Mouse (Mus musculus): Measurements from ENCODE around the gene Palld. TPM values are rescaled to one million over a fixed set of nuclear protein-coding genes. Genes with fewer than 3 reads are reported as not detected.

Gene Palld
- polyA plus RNA-seq, 1 experiment = 63.6 TPM

GRCm38 (mm10) chr8:61755186-61755585 lies 147.3 kb downstream of the Palld start:
- Histone ChIP-seq H3K4me3 (ENCODE audit: low read depth, low read length) (no peak overlapping the region), H3K36me3 (ENCODE audit: control insufficient read depth, insufficient read depth, low read length, poor library complexity, severe bottlenecking) (no peaks in the 10 kb centered on the region), H3K27ac (ENCODE audit: insufficient read depth, low read length) (no peak overlapping the region), H3K27me3 (ENCODE audit: control insufficient read depth, insufficient read depth, low read length, poor library complexity, severe bottlenecking) (peaks cover 3% of the 10 kb centered on the region; the same call in 1 of the 2 replicates), H3K9ac (ENCODE audit: low read depth, poor library complexity, severe bottlenecking) (no peak overlapping the region), H3K9me3 (replicated peaks; ENCODE audit: control insufficient read depth, insufficient read depth, low read length, poor library complexity, severe bottlenecking) (no peaks in the 10 kb centered on the region), H3K4me1 (ENCODE audit: control insufficient read depth, insufficient read depth, low read length) (no peaks in the 10 kb centered on the region)
- no peak for TF ChIP-seq POLR2A (IDR thresholded peaks at IDR 0.05; ENCODE audit: insufficient read depth, low read length)
- no peak for TF ChIP-seq EP300 (IDR thresholded peaks at IDR 0.05; ENCODE audit: insufficient read depth, low read depth, low read length)
- no peak for TF ChIP-seq CTCF (IDR thresholded peaks at IDR 0.05; ENCODE audit: low read depth, low read length)

- Histone ChIP-seq H3K4me3 (ENCODE audit: low read depth, low read length) (no peak overlapping the region), H3K27ac (ENCODE audit: insufficient read depth, low read length) (no peak overlapping the region), H3K9me3 (replicated peaks; ENCODE audit: control insufficient read depth, insufficient read depth, low read length, poor library complexity, severe bottlenecking) (peaks cover 13% of the 10 kb centered on the region), H3K9ac (ENCODE audit: low read depth, poor library complexity, severe bottlenecking) (no peak overlapping the region), H3K27me3 (ENCODE audit: control insufficient read depth, insufficient read depth, low read length, poor library complexity, severe bottlenecking) (no peaks in the 10 kb centered on the region; the same call in 1 of the 2 replicates), H3K36me3 (ENCODE audit: control insufficient read depth, insufficient read depth, low read length, poor library complexity, severe bottlenecking) (no peaks in the 10 kb centered on the region), H3K4me1 (ENCODE audit: control insufficient read depth, insufficient read depth, low read length) (no peaks in the 10 kb centered on the region)
- no peak for TF ChIP-seq EP300 (IDR thresholded peaks at IDR 0.05; ENCODE audit: insufficient read depth, low read depth, low read length)
- no peak for TF ChIP-seq CTCF (IDR thresholded peaks at IDR 0.05; ENCODE audit: low read depth, low read length)
- no peak for TF ChIP-seq POLR2A (IDR thresholded peaks at IDR 0.05; ENCODE audit: insufficient read depth, low read length)
Measured at GRCm38 (mm10) chr8:61747070-61747469, 155.4 kb downstream of the Palld start.

GRCm38 (mm10) chr8:61745181-61745980 lies 157.1 kb downstream of the Palld start:
- Histone ChIP-seq H3K9ac (ENCODE audit: low read depth, poor library complexity, severe bottlenecking) (no peak overlapping the region), H3K4me1 (ENCODE audit: control insufficient read depth, insufficient read depth, low read length) (no peaks in the 10 kb centered on the region), H3K36me3 (ENCODE audit: control insufficient read depth, insufficient read depth, low read length, poor library complexity, severe bottlenecking) (no peaks in the 10 kb centered on the region), H3K27ac (ENCODE audit: insufficient read depth, low read length) (no peak overlapping the region), H3K9me3 (replicated peaks; ENCODE audit: control insufficient read depth, insufficient read depth, low read length, poor library complexity, severe bottlenecking) (peaks cover 13% of the 10 kb centered on the region), H3K27me3 (ENCODE audit: control insufficient read depth, insufficient read depth, low read length, poor library complexity, severe bottlenecking) (no peaks in the 10 kb centered on the region; the same call in 1 of the 2 replicates), H3K4me3 (ENCODE audit: low read depth, low read length) (no peak overlapping the region)
- no peak for TF ChIP-seq POLR2A (IDR thresholded peaks at IDR 0.05; ENCODE audit: insufficient read depth, low read length)
- no peak for TF ChIP-seq EP300 (IDR thresholded peaks at IDR 0.05; ENCODE audit: insufficient read depth, low read depth, low read length)
- no peak for TF ChIP-seq CTCF (IDR thresholded peaks at IDR 0.05; ENCODE audit: low read depth, low read length)

- no peak overlapping the region for H3K27ac ChIP-seq (ENCODE audit: insufficient read depth, low read length)
- no peaks in the 10 kb centered on the region for H3K36me3 ChIP-seq (ENCODE audit: control insufficient read depth, insufficient read depth, low read length, poor library complexity, severe bottlenecking)
- H3K4me1 ChIP-seq (ENCODE audit: control insufficient read depth, insufficient read depth, low read length) = no peaks in the 10 kb centered on the region
- H3K27me3 ChIP-seq (ENCODE audit: control insufficient read depth, insufficient read depth, low read length, poor library complexity, severe bottlenecking) = no peaks in the 10 kb centered on the region; the same call in 1 of the 2 replicates
- H3K9me3 ChIP-seq (replicated peaks; ENCODE audit: control insufficient read depth, insufficient read depth, low read length, poor library complexity, severe bottlenecking) = peaks cover 17% of the 10 kb centered on the region
- no peak overlapping the region for H3K4me3 ChIP-seq (ENCODE audit: low read depth, low read length)
- TF ChIP-seq CTCF (IDR thresholded peaks at IDR 0.05; ENCODE audit: low read depth, low read length) (no peak), EP300 (IDR thresholded peaks at IDR 0.05; ENCODE audit: insufficient read depth, low read depth, low read length) (no peak), POLR2A (IDR thresholded peaks at IDR 0.05; ENCODE audit: insufficient read depth, low read length) (no peak)
- H3K9ac ChIP-seq (ENCODE audit: low read depth, poor library complexity, severe bottlenecking) = no peak overlapping the region
Measured at GRCm38 (mm10) chr8:61743764-61744562, 158.5 kb downstream of the Palld start.

DNA sequence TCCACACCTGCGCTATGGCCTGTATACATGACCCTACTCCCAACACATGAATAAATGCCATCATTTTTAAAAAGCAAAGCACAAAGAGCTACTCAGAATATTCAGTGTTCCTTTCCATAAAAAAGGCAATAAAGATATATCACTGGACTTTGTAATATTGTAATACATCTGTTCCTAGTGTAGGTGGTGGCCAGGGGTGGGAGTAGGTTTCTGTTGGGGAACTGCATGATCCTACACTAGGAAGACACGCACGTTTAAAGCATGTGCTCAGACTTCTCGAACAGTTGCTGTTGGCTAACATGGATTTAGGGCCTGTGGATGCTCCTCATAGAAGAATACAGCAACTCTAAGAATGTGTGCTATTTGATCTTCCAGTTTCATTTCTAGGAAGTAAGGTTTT lies 165.0 kb downstream of the Palld start:
- Histone ChIP-seq H3K4me3 (ENCODE audit: low read depth, low read length) (no peak overlapping the region), H3K9ac (ENCODE audit: low read depth, poor library complexity, severe bottlenecking) (no peak overlapping the region), H3K9me3 (replicated peaks; ENCODE audit: control insufficient read depth, insufficient read depth, low read length, poor library complexity, severe bottlenecking) (peaks cover 16% of the 10 kb centered on the region)

More for the DNA sequence above, 165.0 kb downstream of the Palld start:
- H3K36me3 ChIP-seq (ENCODE audit: control insufficient read depth, insufficient read depth, low read length, poor library complexity, severe bottlenecking) = no peaks in the 10 kb centered on the region
- TF ChIP-seq EP300 (IDR thresholded peaks at IDR 0.05; ENCODE audit: insufficient read depth, low read depth, low read length) = no peak
- no peak for TF ChIP-seq CTCF (IDR thresholded peaks at IDR 0.05; ENCODE audit: low read depth, low read length)
- TF ChIP-seq POLR2A (IDR thresholded peaks at IDR 0.05; ENCODE audit: insufficient read depth, low read length) = no peak
- H3K27ac ChIP-seq (ENCODE audit: insufficient read depth, low read length) = no peak overlapping the region
- no peaks in the 10 kb centered on the region for H3K27me3 ChIP-seq (ENCODE audit: control insufficient read depth, insufficient read depth, low read length, poor library complexity, severe bottlenecking)
- no peaks in the 10 kb centered on the region for H3K4me1 ChIP-seq (ENCODE audit: control insufficient read depth, insufficient read depth, low read length)

All from ES-Bruce4 (cell line).